Mouse (Mus musculus) megakaryocyte progenitor cell, adult 5-6 weeks (primary cell): ENCODE results near the gene Kctd12. TPM values are rescaled to one million over a fixed set of nuclear protein-coding genes. Genes with fewer than 3 reads are reported as not detected.
A peak's percentile ranks its signal among the peaks of the same experiment; 100 is the strongest.

Source experiments
- ATAC-seq: replicated peaks from 2 replicates; pipeline ENCODE4 v1.8.0; 2016; ENCODE audit warnings: mild to moderate bottlenecking, moderate TSS enrichment, inconsistent platforms; ENCODE audit not compliant: poor library complexity
- total RNA-seq, 2 experiments: library from RNA; stranded (forward) in 1 of 2; stranded (reverse) in 1 of 2; fragments of 157-497, 149-512 nt in 1 of 2; fragments of 200-1000 nt in 1 of 2; gene quantifications; 2 replicates each; pipeline versions ENCODE4 v1.2.3 to v1.2.4; 2015 to 2017

Kctd12 gene
- total RNA-seq (2015): 89.3 and 112 TPM in 2 replicates
- total RNA-seq (2017): 63.1 and 66.4 TPM in 2 replicates

DNA sequence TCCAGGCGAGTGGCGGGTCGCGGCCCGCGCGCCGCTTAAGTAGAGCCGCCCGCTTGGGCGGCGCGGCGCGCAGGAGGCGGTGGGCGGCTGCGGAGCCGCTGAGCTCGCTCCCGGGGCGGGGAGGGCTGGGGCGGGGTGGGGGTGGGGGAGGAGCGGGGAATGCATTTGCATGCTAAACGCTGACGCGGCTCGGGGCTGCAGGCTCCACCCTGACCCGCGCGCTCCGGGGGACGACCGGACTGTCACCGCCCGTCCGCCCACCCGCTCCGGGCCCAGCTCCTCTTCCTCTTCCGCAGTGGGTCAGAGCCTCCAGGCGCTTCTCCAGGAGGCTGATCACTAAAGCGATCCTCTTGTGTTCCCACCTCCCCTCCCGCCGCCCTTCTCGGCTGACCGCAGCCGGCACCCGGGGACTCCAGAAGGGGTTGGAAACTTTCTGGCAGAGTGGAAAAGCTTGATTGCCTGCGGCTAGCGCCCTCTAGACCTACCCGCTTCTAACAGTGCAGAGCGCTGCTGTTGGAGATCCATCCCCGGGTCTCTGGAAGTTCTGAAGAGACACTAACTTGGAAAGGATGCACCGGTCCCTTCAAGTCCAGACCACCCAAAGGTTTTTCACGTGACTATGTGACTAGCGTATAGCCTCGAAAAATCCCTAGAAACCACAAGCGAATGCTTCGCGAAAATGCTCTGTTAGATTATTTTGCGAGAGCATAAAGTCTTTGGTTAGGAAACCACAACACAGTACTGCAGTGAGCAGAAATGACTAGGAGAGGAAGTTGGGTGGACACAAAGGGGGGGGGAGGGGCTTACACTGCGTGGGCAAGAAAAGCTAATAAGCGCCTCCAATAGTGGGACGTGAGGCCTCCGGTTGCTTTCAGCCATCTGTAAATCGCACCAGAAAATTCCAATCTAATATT is at the start of gene Kctd12:
Gene Kctd12 (minus strand): TSS at position 11 of the 914 bp plus-strand sequence.
- ATAC-seq: peak; percentile 59

DNA sequence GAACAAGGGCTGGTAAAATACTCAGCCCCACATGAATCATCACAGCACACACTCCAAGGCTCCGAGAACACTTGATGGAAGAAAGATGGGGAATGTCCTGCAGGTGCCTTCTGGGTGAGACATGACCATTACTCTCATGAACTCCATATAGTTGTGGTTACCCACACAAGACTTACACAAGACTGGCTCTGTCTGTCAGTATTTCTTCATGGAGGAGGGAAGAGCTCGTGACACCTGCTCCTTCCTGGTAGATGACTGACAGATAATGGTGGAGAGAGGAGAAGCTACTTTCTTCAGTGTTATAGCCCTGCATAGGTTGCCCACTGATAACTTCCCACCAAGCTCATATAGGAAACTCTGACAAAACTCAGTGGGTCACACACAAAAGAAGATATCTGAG is 46.8 kb upstream of the Kctd12 start:
- ATAC-seq: peak; percentile 78

DNA sequence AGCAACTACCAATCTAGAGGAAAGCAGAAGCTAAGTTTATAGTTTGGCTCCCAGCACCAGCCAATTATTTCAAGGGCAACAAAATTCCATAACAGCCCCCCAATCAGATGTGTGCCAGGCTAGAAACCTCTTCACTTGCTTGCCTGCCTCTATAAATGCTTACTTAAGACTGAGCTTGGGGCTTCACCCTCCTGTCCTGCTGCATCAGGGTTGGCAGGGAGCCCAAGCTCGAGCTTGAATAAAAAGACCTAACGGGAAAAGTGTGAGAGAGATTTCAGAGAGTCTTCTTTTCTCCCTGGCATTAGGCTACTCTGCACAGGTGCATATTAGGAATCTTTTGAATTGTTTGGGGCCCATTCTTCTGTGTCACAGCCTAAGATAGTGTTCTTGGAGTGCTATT is 37.6 kb upstream of the Kctd12 start:
- no peak for ATAC-seq

GRCm38 (mm10) chr14:103017009-103017408 is 34.6 kb upstream of the Kctd12 start:
- peak; percentile 33 for ATAC-seq

DNA sequence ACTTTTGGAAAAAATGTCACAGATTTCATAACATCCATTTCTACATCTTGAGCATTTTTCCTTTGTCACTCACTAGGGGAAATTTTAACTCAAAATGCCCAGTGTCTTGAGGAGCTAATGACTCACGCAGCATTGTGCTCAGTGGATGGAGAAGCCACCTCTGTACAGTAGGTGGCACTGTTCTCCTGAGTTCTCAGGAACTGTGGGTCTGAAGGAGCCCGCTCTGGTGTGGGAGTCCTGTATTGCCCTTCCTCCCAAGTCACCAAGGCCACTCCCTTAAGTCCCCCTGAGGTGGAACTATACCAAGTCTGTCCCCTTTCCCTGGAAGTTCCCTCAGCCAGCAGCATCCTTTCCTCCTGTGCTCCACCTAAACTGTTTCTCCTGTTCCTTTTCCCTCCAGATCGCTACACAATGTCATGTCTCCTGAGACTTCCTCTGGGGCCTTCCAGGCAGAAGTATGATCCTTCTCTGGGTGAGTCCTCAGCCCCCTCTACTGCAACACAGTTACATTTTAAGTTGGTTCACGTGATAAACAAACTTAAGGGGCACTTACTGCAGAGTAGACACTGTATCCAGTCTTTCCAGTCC is 30.2 kb upstream of the Kctd12 start:
- peak; percentile 79 for ATAC-seq

- peak; percentile 62 for ATAC-seq
Measured at GRCm38 (mm10) chr14:103011782-103012181, 29.3 kb upstream of the Kctd12 start.

DNA sequence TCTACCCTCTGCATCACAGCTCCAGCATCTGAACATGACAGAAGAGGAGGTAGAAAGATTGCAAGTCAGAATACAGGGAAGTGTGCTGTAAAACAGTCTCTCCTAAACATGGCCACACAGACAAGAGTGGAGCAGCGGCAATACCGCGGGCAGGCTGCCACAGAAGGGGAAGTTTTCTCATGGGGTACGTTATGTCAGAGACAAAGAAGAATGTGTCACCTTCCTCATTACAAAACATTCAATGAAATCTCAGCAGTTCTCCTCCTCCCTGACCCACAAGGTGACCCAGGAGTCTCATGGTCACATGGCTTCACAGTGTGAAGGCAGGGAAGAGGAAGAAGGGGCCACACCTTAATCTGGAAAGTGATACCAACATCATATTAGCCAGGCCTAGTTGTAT is 25.3 kb upstream of the Kctd12 start:
- peak; percentile 80 for ATAC-seq

DNA sequence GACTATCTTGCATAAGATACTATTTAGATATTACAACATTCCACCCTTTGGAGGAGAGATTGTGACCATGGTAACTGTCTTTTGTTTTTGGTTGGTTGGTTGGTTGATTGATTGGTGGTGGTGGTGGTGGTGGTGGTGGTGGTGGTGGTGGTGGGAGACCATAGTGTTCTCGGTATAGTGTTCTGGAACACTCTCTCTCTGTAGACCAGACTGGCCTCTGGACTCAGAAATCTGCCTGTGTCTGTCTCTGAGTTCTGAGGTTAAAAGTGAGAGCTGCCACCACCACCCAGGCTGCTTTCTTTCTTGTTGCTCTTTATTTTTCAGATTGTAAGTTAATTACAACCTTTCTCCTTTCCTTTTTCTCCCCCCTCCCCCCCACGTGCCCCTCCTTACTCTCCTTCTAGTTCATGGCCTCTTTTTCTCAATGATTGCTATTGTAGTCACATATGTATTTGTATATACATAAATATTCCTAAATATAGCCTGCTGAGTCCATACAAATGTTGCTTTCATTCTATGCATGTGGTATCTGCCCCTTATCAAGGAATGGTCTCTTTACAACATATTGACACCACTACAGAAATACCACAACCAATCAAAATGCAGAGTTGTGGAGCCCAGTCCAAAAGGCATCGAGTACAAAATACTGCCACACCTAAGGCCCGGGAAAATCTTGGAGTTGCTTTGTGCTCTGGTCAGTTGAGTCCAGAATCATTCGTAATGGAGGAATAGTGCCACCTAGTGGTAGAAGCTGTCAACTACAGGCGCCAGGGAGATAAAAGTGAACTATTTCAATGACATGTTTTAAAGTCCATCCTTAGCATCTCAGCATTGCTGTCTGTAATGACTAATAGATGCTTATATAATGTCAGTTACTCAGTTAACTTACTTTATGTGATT is 12.5 kb upstream of the Kctd12 start:
- ATAC-seq: peak; percentile 98

GRCm38 (mm10) chr14:102990765-102991164 is 8.3 kb upstream of the Kctd12 start:
- no peak for ATAC-seq

DNA sequence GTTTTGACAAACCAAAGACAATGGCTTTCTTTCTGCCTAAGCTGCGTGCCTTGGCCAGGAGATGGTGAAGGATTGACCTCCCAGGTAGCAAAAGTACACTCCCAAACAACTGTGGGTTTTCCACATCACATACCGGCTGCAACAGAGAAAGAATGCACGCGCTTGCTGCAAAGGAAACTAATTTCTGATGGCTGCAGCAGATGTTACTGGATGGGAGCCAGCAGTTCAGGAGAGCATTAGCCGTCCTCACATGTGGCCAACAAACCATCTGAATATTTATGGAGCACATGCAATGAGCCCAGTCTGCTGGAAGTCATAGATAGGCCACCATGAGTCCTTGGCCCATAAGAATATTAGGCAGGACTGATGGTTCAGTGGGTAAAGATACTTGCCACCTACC is 7.4 kb upstream of the Kctd12 start:
- ATAC-seq: no peak

- no peak for ATAC-seq
Measured at GRCm38 (mm10) chr14:102989254-102989653, 6.8 kb upstream of the Kctd12 start.

GRCm38 (mm10) chr14:102987626-102988025 is 5.2 kb upstream of the Kctd12 start:
- no peak for ATAC-seq

DNA sequence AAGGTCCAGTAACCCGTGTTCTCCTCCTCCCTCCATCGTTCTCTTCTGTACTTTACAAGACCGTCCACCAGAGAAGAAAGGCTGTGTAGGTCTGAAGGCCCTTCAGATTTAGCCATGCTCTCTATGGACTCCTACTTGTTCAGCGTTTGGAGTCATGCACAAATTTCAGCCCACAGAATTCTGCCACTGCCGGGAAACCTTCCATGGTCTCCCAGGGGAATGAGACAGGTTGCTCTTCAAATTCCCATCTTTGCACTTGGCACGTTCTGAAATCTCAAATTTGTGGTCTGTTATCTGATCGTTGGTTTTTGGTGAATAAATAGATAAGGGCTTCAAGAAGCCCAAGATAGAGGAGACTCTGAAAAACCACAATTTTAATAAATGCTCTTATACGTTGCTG is 1.2 kb upstream of the Kctd12 start:
- ATAC-seq: no peak

- peak; percentile 47 for ATAC-seq
Measured at GRCm38 (mm10) chr14:102982016-102982626, 316 bp downstream of the Kctd12 start.

- peak; percentile 17 for ATAC-seq
Measured at GRCm38 (mm10) chr14:102981441-102982015, 909 bp downstream of the Kctd12 start.

- ATAC-seq: no peak
Measured at GRCm38 (mm10) chr14:102980986-102981385, 1.5 kb downstream of the Kctd12 start.

- no peak for ATAC-seq
Measured at GRCm38 (mm10) chr14:102980481-102980880, 2.0 kb downstream of the Kctd12 start.

DNA sequence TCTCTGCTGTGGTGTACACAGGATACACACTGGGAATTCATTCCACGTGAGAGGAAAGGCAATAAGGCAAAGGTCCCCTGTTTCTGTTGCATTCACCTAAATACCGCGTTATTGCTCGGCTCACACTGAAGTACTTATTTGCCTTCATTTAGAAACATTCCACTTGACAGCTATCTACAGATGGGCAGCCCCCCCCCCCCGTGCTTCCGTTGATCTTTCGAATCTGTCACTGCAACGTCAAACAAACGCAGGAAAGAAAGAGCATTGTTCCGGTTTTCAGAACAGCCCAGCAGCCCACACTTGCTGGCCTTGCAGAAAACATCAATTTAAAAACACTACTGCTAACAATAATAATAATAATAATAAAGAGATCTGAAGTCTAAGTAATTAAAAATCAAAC is 2.6 kb downstream of the Kctd12 start:
- ATAC-seq: no peak

DNA sequence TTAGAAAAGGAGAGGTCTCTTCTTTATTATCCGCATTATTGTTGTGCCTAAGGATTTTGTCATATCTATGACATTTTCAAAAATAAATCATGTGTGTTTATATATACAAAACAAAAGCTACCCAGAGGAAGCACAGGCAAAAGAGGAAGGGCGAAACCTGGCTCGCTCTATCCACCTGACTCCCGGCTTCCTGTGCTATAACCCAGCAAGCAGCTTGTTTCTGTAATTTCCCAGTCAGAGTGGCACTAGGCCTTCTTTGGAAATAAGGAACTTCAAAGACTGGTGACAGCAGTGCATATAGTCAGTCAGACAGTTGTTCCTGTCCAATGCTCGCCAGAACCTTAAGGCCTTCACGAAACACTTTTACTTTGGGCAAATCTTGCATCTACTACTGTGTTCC is 6.6 kb downstream of the Kctd12 start:
- peak; percentile 78 for ATAC-seq

DNA sequence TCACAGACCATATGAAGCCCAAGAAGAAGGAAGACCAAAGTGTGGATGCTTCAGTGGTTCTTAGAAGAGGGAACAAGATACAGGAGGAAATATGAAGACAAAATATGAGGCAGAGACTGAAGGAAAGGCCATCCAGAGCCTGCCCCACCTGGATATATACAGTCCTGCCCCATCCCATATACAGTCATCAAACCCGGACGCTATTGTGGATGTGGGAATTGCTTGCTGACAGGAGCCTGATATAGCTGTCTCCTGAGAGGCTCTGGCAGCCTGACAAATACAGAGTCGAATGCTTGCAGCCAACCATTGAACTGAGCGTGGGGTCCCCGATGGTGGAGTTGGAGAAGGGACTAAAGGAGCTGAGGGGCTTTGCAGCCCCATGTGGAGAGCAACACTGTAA is 13.6 kb downstream of the Kctd12 start:
- no peak for ATAC-seq
